In the genomic region with DNA sequence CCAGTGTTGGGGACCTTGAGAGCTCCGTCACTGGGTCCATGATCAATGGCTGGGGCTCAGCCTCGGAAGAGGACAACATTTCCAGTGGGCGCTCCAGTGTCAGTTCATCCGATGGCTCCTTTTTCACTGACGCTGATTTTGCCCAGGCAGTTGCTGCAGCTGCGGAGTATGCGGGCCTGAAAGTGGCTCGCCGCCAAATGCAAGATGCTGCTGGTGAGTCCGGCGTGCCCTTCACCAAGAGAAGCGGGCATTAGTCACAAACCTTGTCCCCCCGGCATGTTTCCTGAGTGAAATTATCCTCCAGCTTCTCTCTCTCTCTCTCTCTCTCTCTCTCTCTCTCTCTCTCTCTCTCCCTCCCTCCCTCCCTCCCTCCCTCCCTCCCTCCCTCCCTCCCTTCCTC, we compare ENCODE assay signal across 30 mouse cellular contexts.
DNase-seq lines count a peak whose midpoint lies in the region; ATAC-seq and TF ChIP-seq lines count a peak whose summit lies in the region.
"Had no signal": no experiment of that assay in that cellular context is flagged by ENCODE, and none has a peak within 500 bp of the region (broad histone marks: within the 10 kb centered on the region; RNA-seq: fewer than 3 reads in every experiment).

No protein-coding gene starts in this region.

- H3K4me1 ChIP-seq in ES-E14 (ENCODE audit: control insufficient read depth in 2 of 2, insufficient read depth in 2 of 2, low read length in 2 of 2, poor library complexity in 1 of 2) = peaks cover 2 to 6% of the 10 kb centered on the region in 2 experiments; a peak in 1 of 4 replicates
- H3K4me1 ChIP-seq: kidney, embryonic 15.5 days; liver, embryonic 15.5 days; lung, embryonic 15.5 days; midbrain, embryonic 10.5 days had no signal

- no peaks in the 10 kb centered on the region for H3K36me3 ChIP-seq in ES-E14 (ENCODE audit: control insufficient read depth, insufficient read depth, low read length, poor library complexity, severe bottlenecking)
- H3K36me3 ChIP-seq: liver, embryonic 15.5 days had no signal

- H3K9ac ChIP-seq in ES-E14 (ENCODE audit: insufficient read depth, low read depth, low read length, poor library complexity, severe bottlenecking) = peak overlapping the region; percentile 13; the same call in 1 of the 2 replicates
- H3K9ac ChIP-seq: embryonic facial prominence, embryonic 13.5 days; kidney, embryonic 15.5 days; liver, embryonic 15.5 days; lung, embryonic 15.5 days; neural tube, embryonic 13.5 days had no signal

- H3K27ac ChIP-seq in ES-E14 (ENCODE audit: insufficient read depth, low read depth, low read length, poor library complexity, severe bottlenecking) = no peak overlapping the region
- H3K27ac ChIP-seq: embryonic facial prominence, embryonic 13.5 days; kidney, embryonic 15.5 days; left cerebral cortex, adult 2 months; limb, embryonic 10.5 days; liver, embryonic 15.5 days; lung, embryonic 15.5 days; midbrain, embryonic 10.5 days; neural tube, embryonic 13.5 days had no signal

- ATAC-seq in CD4-positive, CD25-positive, alpha-beta regulatory T cell, adult 4 months = no peak
- no peak for ATAC-seq in erythroblast, adult 5-6 weeks (replicated peaks; ENCODE audit: low FRiP score, poor library complexity, severe bottlenecking)
- ATAC-seq: forebrain, embryonic 14.5 days; intestine, postnatal 0 days; midbrain, embryonic 16.5 days had no signal

- in situ Hi-C loops in ES-E14 (cut with MboI; ENCODE audit: low sequenced_read_pairs in 2 of 2, unreplicated experiment in 2 of 2) = no loop called here

- peak overlapping the region; percentile 34 to 54 for H3K4me3 ChIP-seq in ES-E14 (ENCODE audit: insufficient read depth in 1 of 2, low read depth in 1 of 2, low read length in 2 of 2, poor library complexity in 1 of 2, severe bottlenecking in 1 of 2)
- H3K4me3 ChIP-seq: embryonic facial prominence, embryonic 13.5 days; kidney, embryonic 15.5 days; left cerebral cortex, adult 2 months; limb, embryonic 10.5 days; liver, embryonic 15.5 days; lung, embryonic 15.5 days; midbrain, embryonic 10.5 days; myocyte; neural tube, embryonic 13.5 days had no signal

- no peaks in the 10 kb centered on the region for H3K9me3 ChIP-seq in ES-E14 (ENCODE audit: control insufficient read depth, insufficient read depth, low read depth, low read length)
- H3K9me3 ChIP-seq: embryonic facial prominence, embryonic 13.5 days; kidney, embryonic 15.5 days; limb, embryonic 10.5 days; liver, embryonic 15.5 days; lung, embryonic 15.5 days; midbrain, embryonic 10.5 days; neural tube, embryonic 13.5 days had no signal

- peak; percentile 11 for DNase-seq in gastrocnemius, postnatal 14 days
- no peak for DNase-seq in gastrocnemius, postnatal 25 days
- DNase-seq in ES-E14 (ENCODE audit: low read depth, low spot score) = no peak
- DNase-seq in adrenal gland, adult 2 months = peak; percentile 79
- DNase-seq in brain, adult 2 months (ENCODE audit: low read depth, low spot score) = peak; percentile 18
- no peak for DNase-seq in frontal cortex, postnatal 25 days (ENCODE audit: low spot score in 2 of 2)
- DNase-seq: cerebellum, adult 11-12 months; cerebellum, postnatal 14 days; heart, adult 11 months; kidney, postnatal 36 days; layer of hippocampus, adult 9-11 months; liver; right cerebral cortex, adult 18-20 months; right cerebral cortex, postnatal 4 days; thymus, adult 2 months; thymus, postnatal 4 days had no signal

- intact Hi-C loops in gastrocnemius, postnatal 14 days (cut with DNase I; ENCODE audit: low total_unique reads) = no loop called here

TF ChIP-seq in ES-E14, 5 proteins besides CTCF, POLR2A, EP300 and RAD21:
- TF ChIP-seq ZC3H11A (IDR thresholded peaks at IDR 0.05; ENCODE audit: borderline replicate concordance, low read depth, low read length) = no peak
- no peak for TF ChIP-seq ZNF384 (IDR thresholded peaks at IDR 0.05; ENCODE audit: low read depth, low read length)
- TF ChIP-seq MAFK (IDR thresholded peaks at IDR 0.05; ENCODE audit: insufficient read depth, low read depth, low read length) = no peak
- no peak for TF ChIP-seq CHD2 (IDR thresholded peaks at IDR 0.05; ENCODE audit: low read depth, low read length)
- TF ChIP-seq HCFC1 (IDR thresholded peaks at IDR 0.05; ENCODE audit: borderline replicate concordance, insufficient read depth, low read length) = no peak

Comparison
In these comparisons a context has a peak if more than half of its experiments do, and no peak if none do; other contexts are left out.
1. DNase-seq: peak in gastrocnemius, postnatal 14 days (single experiment), adrenal gland, adult 2 months (single experiment) and brain, adult 2 months (single experiment); none in gastrocnemius, postnatal 25 days (single experiment), ES-E14 (single experiment) and frontal cortex, postnatal 25 days (0 of 2).